In the genomic region with DNA sequence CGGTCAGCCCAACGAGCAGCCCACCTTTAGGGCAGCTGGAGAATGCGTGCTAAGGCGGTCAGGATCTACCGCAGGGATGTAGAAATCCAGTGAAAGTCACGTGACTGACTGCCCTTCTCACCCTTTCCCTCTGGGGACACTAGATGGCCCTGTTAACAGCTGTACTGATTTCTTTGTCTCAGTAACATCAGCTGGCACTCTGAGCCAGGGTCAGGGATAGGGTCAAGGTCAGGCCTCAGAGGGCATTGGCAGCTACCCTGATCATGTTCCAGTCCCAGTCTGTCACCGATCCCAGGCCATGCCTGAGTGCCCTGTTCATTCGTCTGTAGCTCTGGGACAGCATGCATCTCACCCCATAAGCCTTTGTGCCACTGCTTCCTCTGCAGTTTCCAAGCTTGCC, we compare ENCODE assay signal across 13 mouse cellular contexts.
DNase-seq lines count a peak whose midpoint lies in the region; ATAC-seq and TF ChIP-seq lines count a peak whose summit lies in the region.
"Had no signal": no experiment of that assay in that cellular context is flagged by ENCODE, and none has a peak within 500 bp of the region (broad histone marks: within the 10 kb centered on the region; RNA-seq: fewer than 3 reads in every experiment).

No protein-coding gene starts in this region.

- no peaks in the 10 kb centered on the region for H3K79me2 ChIP-seq in heart, adult 2 months (replicated peaks; ENCODE audit: control insufficient read depth, insufficient read depth, low read length)

- H3K27ac ChIP-seq in heart, adult 2 months = no peak overlapping the region
- H3K27ac ChIP-seq in embryonic facial prominence, embryonic 10.5 days (replicated peaks) = no peak overlapping the region; the same call in 1 of the 2 replicates

- no peak overlapping the region for H3K4me3 ChIP-seq in heart, adult 2 months
- H3K4me3 ChIP-seq in embryonic facial prominence, embryonic 10.5 days = no peak overlapping the region
- H3K4me3 ChIP-seq: erythroblast, embryonic 14.5 days had no signal

- no peaks in the 10 kb centered on the region for H3K36me3 ChIP-seq in heart, adult 2 months (ENCODE audit: control insufficient read depth, insufficient read depth, low read length)
- peaks cover 40% of the 10 kb centered on the region for H3K36me3 ChIP-seq in embryonic facial prominence, embryonic 10.5 days (replicated peaks)

- ATAC-seq in CD4-positive, CD25-positive, alpha-beta regulatory T cell, adult 4 months = no peak
- ATAC-seq: activated CD4-positive, CD25-positive, alpha-beta regulatory T cell, adult 4 months had no signal

- no peak for DNase-seq in heart, adult 2 months
- no peak for DNase-seq in heart, postnatal 36 days
- DNase-seq in lung, postnatal 10 days = peak; percentile 14
- no peak for DNase-seq in lung, postnatal 14 days
- DNase-seq in embryonic facial prominence, embryonic 10.5 days (ENCODE audit: low spot score) = peak; percentile 63
- peak; percentile 38 for DNase-seq in testis, postnatal 14 days (ENCODE audit: low spot score)
- no peak for DNase-seq in spleen, adult 18-20 months
- DNase-seq: cerebellum, adult 18-20 months; gastrocnemius, postnatal 14 days; heart, postnatal 10 days had no signal

- 76% methylated on average over 8 of the region's 8 CpGs for WGBS in heart, adult 2 months
- WGBS in embryonic facial prominence, embryonic 10.5 days = 24% methylated on average over 8 of the region's 8 CpGs

- intact Hi-C loops in heart, adult 2 months (cut with DNase I) = no loop called here
- intact Hi-C loops in heart, postnatal 36 days (cut with DNase I) = no loop called here

- no peaks in the 10 kb centered on the region for H3K27me3 ChIP-seq in heart, adult 2 months (ENCODE audit: control insufficient read depth, insufficient read depth, low read length)
- no peaks in the 10 kb centered on the region for H3K27me3 ChIP-seq in embryonic facial prominence, embryonic 10.5 days (replicated peaks; ENCODE audit: low read depth, poor library complexity, severe bottlenecking)

- TF ChIP-seq CTCF in heart, adult 2 months (IDR thresholded peaks at IDR 0.05) = peak; percentile 27

- H3K4me1 ChIP-seq in heart, adult 2 months (ENCODE audit: control insufficient read depth, insufficient read depth, low read length) = peaks cover 1% of the 10 kb centered on the region; the same call in 1 of the 2 replicates
- peaks cover 79% of the 10 kb centered on the region for H3K4me1 ChIP-seq in embryonic facial prominence, embryonic 10.5 days

- TF ChIP-seq POLR2A in heart, adult 2 months (IDR thresholded peaks at IDR 0.05; ENCODE audit: insufficient read depth, low read depth, low read length) = no peak

- H3K9me3 ChIP-seq in embryonic facial prominence, embryonic 10.5 days = no peaks in the 10 kb centered on the region

- TF ChIP-seq EP300 in heart, adult 2 months (IDR thresholded peaks at IDR 0.05; ENCODE audit: insufficient read depth, low read depth, low read length) = no peak

- H3K9ac ChIP-seq in heart, adult 2 months (ENCODE audit: low read depth, low read length) = no peak overlapping the region

Comparison
In these comparisons a context has a peak if more than half of its experiments do, and no peak if none do; other contexts are left out.
1. DNase-seq: peak in lung, postnatal 10 days (single experiment), embryonic facial prominence, embryonic 10.5 days (single experiment) and testis, postnatal 14 days (single experiment); none in heart, adult 2 months (0 of 2), heart, postnatal 36 days (0 of 2), lung, postnatal 14 days (single experiment) and spleen, adult 18-20 months (0 of 2).